Mouse (Mus musculus): ENCODE results near the gene Pnpla7. TPM values are rescaled to one million over a fixed set of nuclear protein-coding genes. Genes with fewer than 3 reads are reported as not detected.
A peak's percentile ranks its signal among the peaks of the same experiment; 100 is the strongest.

Pnpla7 gene
- polyA plus RNA-seq, 1 experiment from 2014 or later: 13.2 TPM

DNA sequence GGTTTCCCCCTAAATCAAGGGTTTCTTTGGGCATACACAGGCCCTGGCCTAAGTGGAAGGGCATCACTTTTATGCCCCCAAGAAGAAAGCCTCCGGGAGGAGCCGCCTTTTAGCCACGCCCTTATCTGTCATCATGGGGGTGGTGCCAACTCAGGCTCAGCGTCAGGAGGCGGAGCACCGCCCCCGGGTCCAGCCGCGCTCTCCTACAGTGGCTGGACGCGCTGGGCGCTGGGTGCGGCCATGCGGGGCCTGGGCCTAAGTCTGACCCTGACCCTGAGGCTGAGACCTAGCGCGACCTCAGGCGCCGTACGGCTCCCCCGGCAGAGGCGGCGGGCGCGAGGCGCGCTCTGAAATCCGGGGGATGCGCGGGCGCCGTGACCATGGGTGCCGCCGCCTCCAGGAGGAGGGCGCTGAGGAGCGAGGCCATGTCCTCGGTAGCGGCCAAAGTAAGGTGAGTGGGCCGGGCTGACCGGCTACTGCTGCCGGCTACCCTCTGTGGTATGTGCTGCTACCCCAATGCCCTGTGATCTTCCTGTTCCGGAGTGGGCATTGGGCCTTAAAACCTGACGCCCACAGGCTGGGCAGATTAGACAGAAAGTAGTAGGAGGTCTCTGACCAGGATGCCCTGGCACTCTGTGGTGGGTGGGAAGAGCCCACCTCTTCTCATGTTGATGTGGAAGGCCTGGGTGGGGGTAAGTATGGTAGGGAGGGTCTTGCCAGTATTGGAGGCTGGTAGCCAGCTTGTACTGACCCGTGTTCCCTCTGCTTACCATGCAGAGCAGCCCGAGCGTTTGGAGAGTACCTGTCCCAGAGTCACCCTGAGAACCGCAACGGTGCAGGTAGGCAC lies 78.6 kb downstream of the Pnpla7 start, which contains the start of gene Nsmf:
Nsmf (plus strand) TSS at position 135 of the 847 bp plus-strand sequence.
- Histone ChIP-seq H3K4me2 (ENCODE audit: low read depth, low read length) (peak within 1 kb of the TSS; percentile 72), H3K9ac (ENCODE audit: low read length) (peak within 1 kb of the TSS; percentile 92), H3K4me3 (ENCODE audit: low read length) (peak within 1 kb of the TSS; percentile 93), H3K27ac (ENCODE audit: low read length) (peak within 1 kb of the TSS; percentile 42; the same call in 1 of the 2 replicates), H3K36me3 (ENCODE audit: control insufficient read depth, insufficient read depth) (no peaks in the 10 kb centered on the region), H3K4me1 (ENCODE audit: control insufficient read depth, insufficient read depth, low read length) (peaks cover 8% of the 10 kb centered on the region), H3K9me3 (replicated peaks; ENCODE audit: control insufficient read depth, low read length) (no peaks in the 10 kb centered on the region), H3K27me3 (ENCODE audit: control insufficient read depth, insufficient read depth, low read length) (no peaks in the 10 kb centered on the region)
- ATAC-seq (replicated peaks; ENCODE audit: extremely low read depth, insufficient read depth, low FRiP score): peak; percentile 92
- 3% methylated on average over 47 of the region's 47 CpGs for WGBS

- H3K9ac ChIP-seq (ENCODE audit: low read length): peak overlapping the region; percentile 92
- no peak overlapping the region for H3K27ac ChIP-seq (ENCODE audit: low read length)
- peaks cover 8% of the 10 kb centered on the region for H3K4me1 ChIP-seq (ENCODE audit: control insufficient read depth, insufficient read depth, low read length)
- 57% methylated on average over 2 of the region's 2 CpGs for WGBS
- H3K4me2 ChIP-seq (ENCODE audit: low read depth, low read length): peak overlapping the region; percentile 72
- H3K27me3 ChIP-seq (ENCODE audit: control insufficient read depth, insufficient read depth, low read length): no peaks in the 10 kb centered on the region
- ATAC-seq (replicated peaks; ENCODE audit: extremely low read depth, insufficient read depth, low FRiP score): no peak
- H3K9me3 ChIP-seq (replicated peaks; ENCODE audit: control insufficient read depth, low read length): no peaks in the 10 kb centered on the region
- H3K36me3 ChIP-seq (ENCODE audit: control insufficient read depth, insufficient read depth): no peaks in the 10 kb centered on the region
- peak overlapping the region; percentile 93 for H3K4me3 ChIP-seq (ENCODE audit: low read length)
Measured at GRCm38 (mm10) chr2:25055068-25055405, 79.2 kb downstream of the Pnpla7 start.

- H3K4me3 ChIP-seq (ENCODE audit: low read length): no peak overlapping the region; the same call in 1 of the 2 replicates
- H3K27ac ChIP-seq (ENCODE audit: low read length): no peak overlapping the region
- H3K27me3 ChIP-seq (ENCODE audit: control insufficient read depth, insufficient read depth, low read length): no peaks in the 10 kb centered on the region
- peak overlapping the region; percentile 72 for H3K4me2 ChIP-seq (ENCODE audit: low read depth, low read length)
- no peak for ATAC-seq (replicated peaks; ENCODE audit: extremely low read depth, insufficient read depth, low FRiP score)
- H3K36me3 ChIP-seq (ENCODE audit: control insufficient read depth, insufficient read depth): 0 out of 2 replicates have a peak, but pooled peaks cover 3% of the 10 kb centered on the region
- H3K9me3 ChIP-seq (replicated peaks; ENCODE audit: control insufficient read depth, low read length): no peaks in the 10 kb centered on the region
- H3K9ac ChIP-seq (ENCODE audit: low read length): peak overlapping the region; percentile 92; the same call in 1 of the 2 replicates
- 86% methylated on average over 21 of the region's 21 CpGs for WGBS
- H3K4me1 ChIP-seq (ENCODE audit: control insufficient read depth, insufficient read depth, low read length): peaks cover 8% of the 10 kb centered on the region
Measured at GRCm38 (mm10) chr2:25055409-25056155, 79.7 kb downstream of the Pnpla7 start.

DNA sequence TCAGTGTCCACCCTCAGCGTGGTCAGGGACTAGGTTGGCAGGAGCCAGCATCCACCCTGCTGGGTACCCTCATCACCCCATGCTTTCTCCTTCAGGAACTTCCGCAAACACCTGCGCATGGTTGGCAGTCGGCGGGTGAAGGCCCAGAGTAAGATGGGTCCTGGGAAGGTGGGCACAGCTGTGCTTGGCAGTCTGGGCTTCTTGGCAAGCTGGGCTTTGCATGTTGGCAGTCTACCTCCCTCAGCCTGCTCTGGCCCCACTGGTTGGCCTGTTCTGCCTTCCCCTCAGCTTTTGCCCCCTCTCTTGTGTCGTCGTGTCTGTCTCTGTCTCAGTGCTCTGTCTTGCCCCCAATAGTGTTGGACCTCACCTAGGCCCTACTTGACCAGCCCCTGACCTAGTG lies 83.1 kb downstream of the Pnpla7 start:
- 90% methylated on average over 7 of the region's 7 CpGs for WGBS
- ATAC-seq (replicated peaks; ENCODE audit: extremely low read depth, insufficient read depth, low FRiP score): no peak
- H3K36me3 ChIP-seq (ENCODE audit: control insufficient read depth, insufficient read depth): 0 out of 2 replicates have a peak, but pooled peaks cover 4% of the 10 kb centered on the region

GRCm38 (mm10) chr2:25063523-25063922 lies 87.7 kb downstream of the Pnpla7 start:
- Histone ChIP-seq H3K27me3 (ENCODE audit: control insufficient read depth, insufficient read depth, low read length) (no peaks in the 10 kb centered on the region), H3K4me2 (ENCODE audit: low read depth, low read length) (no peak overlapping the region), H3K9me3 (replicated peaks; ENCODE audit: control insufficient read depth, low read length) (no peaks in the 10 kb centered on the region), H3K27ac (ENCODE audit: low read length) (no peak overlapping the region), H3K9ac (ENCODE audit: low read length) (no peak overlapping the region), H3K4me1 (ENCODE audit: control insufficient read depth, insufficient read depth, low read length) (no peaks in the 10 kb centered on the region), H3K4me3 (ENCODE audit: low read length) (no peak overlapping the region), H3K36me3 (ENCODE audit: control insufficient read depth, insufficient read depth) (0 out of 2 replicates have a peak, but pooled peaks cover 4% of the 10 kb centered on the region)
- WGBS: 91% methylated on average over 5 of the region's 5 CpGs
- ATAC-seq (replicated peaks; ENCODE audit: extremely low read depth, insufficient read depth, low FRiP score): no peak

More for the DNA sequence above, 83.1 kb downstream of the Pnpla7 start:
- Histone ChIP-seq H3K9ac (ENCODE audit: low read length) (no peak overlapping the region), H3K27ac (ENCODE audit: low read length) (no peak overlapping the region), H3K4me1 (ENCODE audit: control insufficient read depth, insufficient read depth, low read length) (peaks cover 8% of the 10 kb centered on the region), H3K27me3 (ENCODE audit: control insufficient read depth, insufficient read depth, low read length) (no peaks in the 10 kb centered on the region), H3K9me3 (replicated peaks; ENCODE audit: control insufficient read depth, low read length) (no peaks in the 10 kb centered on the region), H3K4me3 (ENCODE audit: low read length) (no peak overlapping the region), H3K4me2 (ENCODE audit: low read depth, low read length) (no peak overlapping the region)

GRCm38 (mm10) chr2:25064285-25064684 lies 88.5 kb downstream of the Pnpla7 start:
- H3K4me2 ChIP-seq (ENCODE audit: low read depth, low read length): no peak overlapping the region
- no peak for ATAC-seq (replicated peaks; ENCODE audit: extremely low read depth, insufficient read depth, low FRiP score)
- no peak overlapping the region for H3K27ac ChIP-seq (ENCODE audit: low read length)
- H3K9ac ChIP-seq (ENCODE audit: low read length): no peak overlapping the region
- H3K9me3 ChIP-seq (replicated peaks; ENCODE audit: control insufficient read depth, low read length): no peaks in the 10 kb centered on the region
- 0 out of 2 replicates have a peak, but pooled peaks cover 4% of the 10 kb centered on the region for H3K36me3 ChIP-seq (ENCODE audit: control insufficient read depth, insufficient read depth)
- 81% methylated on average over 1 of the region's 1 CpGs for WGBS
- no peak overlapping the region for H3K4me3 ChIP-seq (ENCODE audit: low read length)
- H3K4me1 ChIP-seq (ENCODE audit: control insufficient read depth, insufficient read depth, low read length): no peaks in the 10 kb centered on the region
- H3K27me3 ChIP-seq (ENCODE audit: control insufficient read depth, insufficient read depth, low read length): no peaks in the 10 kb centered on the region

DNA sequence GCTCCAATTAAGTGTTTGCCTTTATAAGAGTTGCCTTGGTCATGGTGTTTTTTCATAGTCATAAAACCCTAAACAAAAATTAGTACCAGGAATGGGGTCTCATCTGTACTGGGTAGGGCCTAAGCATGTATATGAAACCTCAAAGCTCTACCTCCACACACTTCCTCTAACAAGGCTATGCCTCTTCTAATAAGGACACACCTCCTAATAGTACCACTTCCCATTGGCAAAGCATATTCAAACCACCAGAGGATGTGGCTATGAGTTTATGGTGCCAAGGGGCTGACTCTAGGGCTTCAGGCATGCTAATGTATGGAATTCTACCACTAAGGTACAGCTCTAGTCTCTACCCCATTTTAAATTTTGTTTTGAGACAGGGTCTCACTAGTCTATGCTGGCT lies 89.7 kb downstream of the Pnpla7 start:
- ATAC-seq (replicated peaks; ENCODE audit: extremely low read depth, insufficient read depth, low FRiP score): no peak
- H3K9me3 ChIP-seq (replicated peaks; ENCODE audit: control insufficient read depth, low read length): no peaks in the 10 kb centered on the region

GRCm38 (mm10) chr2:25066552-25066951 lies 90.7 kb downstream of the Pnpla7 start:
- no peak overlapping the region for H3K4me2 ChIP-seq (ENCODE audit: low read depth, low read length)
- ATAC-seq (replicated peaks; ENCODE audit: extremely low read depth, insufficient read depth, low FRiP score): no peak
- 84% methylated on average over 4 of the region's 4 CpGs for WGBS
- H3K9ac ChIP-seq (ENCODE audit: low read length): no peak overlapping the region
- H3K4me3 ChIP-seq (ENCODE audit: low read length): no peak overlapping the region
- no peak overlapping the region for H3K27ac ChIP-seq (ENCODE audit: low read length)
- H3K4me1 ChIP-seq (ENCODE audit: control insufficient read depth, insufficient read depth, low read length): no peaks in the 10 kb centered on the region
- H3K36me3 ChIP-seq (ENCODE audit: control insufficient read depth, insufficient read depth): 0 out of 2 replicates have a peak, but pooled peaks cover under 1% of the 10 kb centered on the region
- no peaks in the 10 kb centered on the region for H3K27me3 ChIP-seq (ENCODE audit: control insufficient read depth, insufficient read depth, low read length)
- no peaks in the 10 kb centered on the region for H3K9me3 ChIP-seq (replicated peaks; ENCODE audit: control insufficient read depth, low read length)

More for the DNA sequence above, 89.7 kb downstream of the Pnpla7 start:
- H3K36me3 ChIP-seq (ENCODE audit: control insufficient read depth, insufficient read depth): 0 out of 2 replicates have a peak, but pooled peaks cover 2% of the 10 kb centered on the region
- H3K27ac ChIP-seq (ENCODE audit: low read length): no peak overlapping the region
- H3K27me3 ChIP-seq (ENCODE audit: control insufficient read depth, insufficient read depth, low read length): no peaks in the 10 kb centered on the region
- H3K9ac ChIP-seq (ENCODE audit: low read length): no peak overlapping the region
- H3K4me2 ChIP-seq (ENCODE audit: low read depth, low read length): no peak overlapping the region
- no peaks in the 10 kb centered on the region for H3K4me1 ChIP-seq (ENCODE audit: control insufficient read depth, insufficient read depth, low read length)
- no peak overlapping the region for H3K4me3 ChIP-seq (ENCODE audit: low read length)

- Histone ChIP-seq H3K9me3 (replicated peaks; ENCODE audit: control insufficient read depth, low read length) (no peaks in the 10 kb centered on the region), H3K27ac (ENCODE audit: low read length) (no peak overlapping the region), H3K4me3 (ENCODE audit: low read length) (no peak overlapping the region), H3K36me3 (ENCODE audit: control insufficient read depth, insufficient read depth) (no peaks in the 10 kb centered on the region), H3K9ac (ENCODE audit: low read length) (no peak overlapping the region), H3K27me3 (ENCODE audit: control insufficient read depth, insufficient read depth, low read length) (no peaks in the 10 kb centered on the region), H3K4me2 (ENCODE audit: low read depth, low read length) (no peak overlapping the region), H3K4me1 (ENCODE audit: control insufficient read depth, insufficient read depth, low read length) (no peaks in the 10 kb centered on the region)
- ATAC-seq (replicated peaks; ENCODE audit: extremely low read depth, insufficient read depth, low FRiP score): no peak
- 62% methylated on average over 4 of the region's 4 CpGs for WGBS
Measured at GRCm38 (mm10) chr2:25069537-25069936, 93.7 kb downstream of the Pnpla7 start.

Data from heart, embryonic 16.5 days (tissue).